Comparison of ENCODE assay signal across 23 mouse cellular contexts in the genomic region with DNA sequence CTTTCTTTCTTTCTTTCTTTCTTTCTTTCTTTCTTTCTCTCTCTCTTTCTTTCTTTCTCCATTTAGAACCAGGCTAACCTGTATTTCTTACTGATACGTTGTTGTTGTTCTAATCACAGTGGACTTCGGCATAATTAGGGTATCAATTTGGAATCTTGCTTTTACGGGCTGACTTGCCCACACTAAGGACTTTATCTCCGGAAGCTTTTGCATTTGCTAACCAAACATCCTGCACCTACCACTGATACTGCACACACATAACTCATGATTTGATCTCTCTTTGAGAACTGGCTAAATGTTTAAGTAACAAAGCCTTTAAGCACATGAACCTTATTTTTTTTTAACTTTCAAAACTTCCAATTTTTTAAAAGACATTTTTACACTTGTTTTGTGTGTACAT. TPM values are rescaled to one million over a fixed set of nuclear protein-coding genes. Genes with fewer than 3 reads are reported as not detected.
DNase-seq lines count a peak whose midpoint lies in the region; ATAC-seq and TF ChIP-seq lines count a peak whose summit lies in the region.
"Had no signal": no experiment of that assay in that cellular context is flagged by ENCODE, and none has a peak within 500 bp of the region (broad histone marks: within the 10 kb centered on the region; RNA-seq: fewer than 3 reads in every experiment).

No protein-coding gene starts in this region.

- H3K4me3 ChIP-seq in stomach, embryonic 14.5 days (ENCODE audit: low read depth, low read length): no peak overlapping the region
- H3K4me3 ChIP-seq in stomach, postnatal 0 days (ENCODE audit: low read depth, low read length): no peak overlapping the region
- H3K4me3 ChIP-seq in intestine, embryonic 16.5 days (ENCODE audit: low read length): no peak overlapping the region
- no peak overlapping the region for H3K4me3 ChIP-seq in limb, embryonic 10.5 days
- H3K4me3 ChIP-seq: embryonic facial prominence, embryonic 10.5 days; embryonic facial prominence, embryonic 12.5 days; forebrain, embryonic 13.5 days; forebrain, embryonic 15.5 days had no signal

- no peak overlapping the region for H3K9ac ChIP-seq in stomach, embryonic 14.5 days (replicated peaks; ENCODE audit: low read depth, low read length)
- no peak overlapping the region for H3K9ac ChIP-seq in stomach, postnatal 0 days (ENCODE audit: low read length)
- no peak overlapping the region for H3K9ac ChIP-seq in intestine, embryonic 16.5 days (ENCODE audit: low read depth, low read length)
- H3K9ac ChIP-seq: embryonic facial prominence, embryonic 12.5 days; forebrain, embryonic 13.5 days; forebrain, embryonic 15.5 days; forebrain, postnatal 0 days had no signal

- no peak for TF ChIP-seq EP300 in stomach, postnatal 0 days (optimal IDR thresholded peaks at IDR 0.05)

- 58% methylated on average over 4 of the region's 4 CpGs for WGBS in stomach, embryonic 14.5 days
- 51% methylated on average over 4 of the region's 4 CpGs for WGBS in stomach, postnatal 0 days
- WGBS in intestine, embryonic 16.5 days: 54% methylated on average over 4 of the region's 4 CpGs
- WGBS in limb, embryonic 10.5 days: 85% methylated on average over 4 of the region's 4 CpGs

- TF ChIP-seq CTCF in stomach, postnatal 0 days (IDR thresholded peaks at IDR 0.05; ENCODE audit: low read depth): no peak

- H3K36me3 ChIP-seq in stomach, embryonic 14.5 days (ENCODE audit: control insufficient read depth, insufficient read depth, low read length): no peaks in the 10 kb centered on the region; the same call in none of the 2 replicates
- peaks cover 7% of the 10 kb centered on the region; the same call in 1 of the 2 replicates for H3K36me3 ChIP-seq in stomach, postnatal 0 days (ENCODE audit: control insufficient read depth, insufficient read depth, low read length)
- H3K36me3 ChIP-seq in intestine, embryonic 16.5 days (ENCODE audit: control insufficient read depth, insufficient read depth, low read length): peaks cover 8% of the 10 kb centered on the region; the same call in 1 of the 2 replicates
- peaks cover 22% of the 10 kb centered on the region for H3K36me3 ChIP-seq in limb, embryonic 10.5 days

- H3K27ac ChIP-seq in stomach, embryonic 14.5 days (ENCODE audit: low read length): no peak overlapping the region
- no peak overlapping the region for H3K27ac ChIP-seq in stomach, postnatal 0 days (replicated peaks)
- no peak overlapping the region for H3K27ac ChIP-seq in intestine, embryonic 16.5 days (ENCODE audit: low read length)
- H3K27ac ChIP-seq in limb, embryonic 10.5 days: no peak overlapping the region
- H3K27ac ChIP-seq: embryonic facial prominence, embryonic 10.5 days; embryonic facial prominence, embryonic 12.5 days; forebrain, embryonic 13.5 days; forebrain, embryonic 15.5 days had no signal

- ATAC-seq in stomach, embryonic 14.5 days (ENCODE audit: insufficient number of reproducible peaks, insufficient read depth, low FRiP score, low read depth): peak; percentile 42; the same call in 1 of the 2 replicates
- ATAC-seq in stomach, postnatal 0 days (ENCODE audit: low FRiP score, low TSS enrichment): no peak
- peak; percentile 47 for ATAC-seq in intestine, embryonic 16.5 days
- ATAC-seq: activated CD4-positive, CD25-positive, alpha-beta regulatory T cell, adult 4 months; forebrain, embryonic 13.5 days; forebrain, embryonic 15.5 days; forebrain, postnatal 0 days; Patski had no signal

- DNase-seq in stomach, postnatal 0 days (ENCODE audit: low spot score): no peak
- DNase-seq in gastrocnemius, adult 8-10 months (ENCODE audit: low spot score in 2 of 2): no peak
- no peak for DNase-seq in limb, embryonic 10.5 days (ENCODE audit: low spot score)
- DNase-seq: adrenal gland, adult 8-10 months; adrenal gland, postnatal 14 days; adrenal gland, postnatal 36 days; cerebellum, adult 11-12 months; cerebellum, adult 2 months; cerebellum, adult 9-10 months; cerebellum, postnatal 10 days; cerebellum, postnatal 25 days; forebrain, postnatal 0 days had no signal

- no peak overlapping the region for H3K4me2 ChIP-seq in stomach, embryonic 14.5 days (replicated peaks; ENCODE audit: low read depth, low read length)
- H3K4me2 ChIP-seq in stomach, postnatal 0 days (replicated peaks; ENCODE audit: low read depth): no peak overlapping the region
- no peak overlapping the region for H3K4me2 ChIP-seq in intestine, embryonic 16.5 days (ENCODE audit: low read depth, low read length)
- H3K4me2 ChIP-seq: embryonic facial prominence, embryonic 12.5 days; forebrain, embryonic 13.5 days; forebrain, embryonic 15.5 days had no signal

- no peaks in the 10 kb centered on the region for H3K4me1 ChIP-seq in stomach, embryonic 14.5 days (ENCODE audit: control insufficient read depth, insufficient read depth, low read length)
- no peaks in the 10 kb centered on the region for H3K4me1 ChIP-seq in stomach, postnatal 0 days (replicated peaks; ENCODE audit: control insufficient read depth, insufficient read depth)
- H3K4me1 ChIP-seq in intestine, embryonic 16.5 days (ENCODE audit: control insufficient read depth, insufficient read depth, low read length): 0 out of 2 replicates have a peak, but pooled peaks cover 6% of the 10 kb centered on the region
- H3K4me1 ChIP-seq in limb, embryonic 10.5 days: no peaks in the 10 kb centered on the region
- H3K4me1 ChIP-seq: embryonic facial prominence, embryonic 10.5 days; embryonic facial prominence, embryonic 12.5 days; forebrain, embryonic 13.5 days; forebrain, embryonic 15.5 days had no signal

- H3K9me3 ChIP-seq in stomach, embryonic 14.5 days (ENCODE audit: control insufficient read depth, low read depth, low read length): no peaks in the 10 kb centered on the region
- no peaks in the 10 kb centered on the region for H3K9me3 ChIP-seq in stomach, postnatal 0 days (ENCODE audit: control insufficient read depth, low read length)
- H3K9me3 ChIP-seq in intestine, embryonic 16.5 days (ENCODE audit: control insufficient read depth, low read length): no peaks in the 10 kb centered on the region
- H3K9me3 ChIP-seq in limb, embryonic 10.5 days (replicated peaks): no peaks in the 10 kb centered on the region
- H3K9me3 ChIP-seq: embryonic facial prominence, embryonic 10.5 days; embryonic facial prominence, embryonic 12.5 days; forebrain, embryonic 13.5 days; forebrain, embryonic 15.5 days had no signal

- no peaks in the 10 kb centered on the region for H3K27me3 ChIP-seq in stomach, embryonic 14.5 days (ENCODE audit: control insufficient read depth, insufficient read depth, low read length)
- no peaks in the 10 kb centered on the region for H3K27me3 ChIP-seq in stomach, postnatal 0 days (ENCODE audit: control insufficient read depth, insufficient read depth, low read length)
- no peaks in the 10 kb centered on the region for H3K27me3 ChIP-seq in intestine, embryonic 16.5 days (replicated peaks; ENCODE audit: control insufficient read depth, insufficient read depth, low read length)
- H3K27me3 ChIP-seq in limb, embryonic 10.5 days (ENCODE audit: low read depth, poor library complexity, severe bottlenecking): no peaks in the 10 kb centered on the region
- H3K27me3 ChIP-seq: embryonic facial prominence, embryonic 12.5 days; forebrain, embryonic 13.5 days; forebrain, embryonic 15.5 days; Patski had no signal

RNA-seq across cellular contexts. Expression of gene Erlin1, which starts 19.2 kb away (rescaled TPM):
- 38.9 and 42.7 TPM in 2 replicates for polyA plus RNA-seq in stomach, embryonic 14.5 days (2014; fragmentation: Nextera tagmentation; extraction: Ambion mirVana)
- polyA plus RNA-seq in stomach, postnatal 0 days (2015; fragmentation: Nextera tagmentation; extraction: Ambion mirVana): 36.6 and 40.1 TPM in 2 replicates
- 43.9 and 45.3 TPM in 2 replicates for polyA plus RNA-seq in intestine, embryonic 16.5 days (2015; fragmentation: Nextera tagmentation; extraction: Ambion mirVana)
- total RNA-seq in gastrocnemius, adult 8-10 months (2022): 1 to 10 TPM; 3.3 to 5.6 (median 4.5) TPM
- polyA plus RNA-seq in limb, embryonic 10.5 days (2016; fragmentation: Nextera tagmentation; extraction: Ambion mirVana): 20.7 and 22.6 TPM in 2 replicates

RNA-seq across cellular contexts. Expression of gene Cyp2c23, which starts 21.4 kb away (rescaled TPM):
- polyA plus RNA-seq in stomach, embryonic 14.5 days (2014; fragmentation: Nextera tagmentation; extraction: Ambion mirVana): 1.7 TPM in 2 replicates
- 5.5 and 5.6 TPM in 2 replicates for polyA plus RNA-seq in stomach, postnatal 0 days (2015; fragmentation: Nextera tagmentation; extraction: Ambion mirVana)
- 5.9 and 9.0 TPM in 2 replicates for polyA plus RNA-seq in intestine, embryonic 16.5 days (2015; fragmentation: Nextera tagmentation; extraction: Ambion mirVana)
- total RNA-seq in gastrocnemius, adult 8-10 months (2022): under 1 TPM in 2 of 4 experiments, not detected in 2; 0.20 to 0.35 TPM
- not detected in 2 replicates for polyA plus RNA-seq in limb, embryonic 10.5 days (2016; fragmentation: Nextera tagmentation; extraction: Ambion mirVana)
- total RNA-seq: forebrain, postnatal 0 days had no signal
- polyA plus RNA-seq: activated CD4-positive, CD25-positive, alpha-beta regulatory T cell, adult 4 months; C2C12; cerebellum, adult 2 months; embryonic facial prominence, embryonic 10.5 days; embryonic facial prominence, embryonic 12.5 days; embryonic facial prominence, embryonic 14.5 days; forebrain, embryonic 11.5 days; forebrain, embryonic 13.5 days; forebrain, embryonic 15.5 days; forebrain, postnatal 0 days had no signal

RNA-seq across cellular contexts. Expression of gene Chuk, which starts 56.9 kb away (rescaled TPM):
- 44.8 and 45.9 TPM in 2 replicates for polyA plus RNA-seq in stomach, embryonic 14.5 days (2014; fragmentation: Nextera tagmentation; extraction: Ambion mirVana)
- 21.3 and 23.7 TPM in 2 replicates for polyA plus RNA-seq in stomach, postnatal 0 days (2015; fragmentation: Nextera tagmentation; extraction: Ambion mirVana)
- 40.0 and 40.2 TPM in 2 replicates for polyA plus RNA-seq in intestine, embryonic 16.5 days (2015; fragmentation: Nextera tagmentation; extraction: Ambion mirVana)
- total RNA-seq in gastrocnemius, adult 8-10 months (2022): 10 to 100 TPM; 11.9 to 18.3 (median 14.9) TPM
- 35.9 and 48.2 TPM in 2 replicates for polyA plus RNA-seq in limb, embryonic 10.5 days (2016; fragmentation: Nextera tagmentation; extraction: Ambion mirVana)
